Comparison of ENCODE assay signal across 9 mouse cellular contexts in the genomic region with DNA sequence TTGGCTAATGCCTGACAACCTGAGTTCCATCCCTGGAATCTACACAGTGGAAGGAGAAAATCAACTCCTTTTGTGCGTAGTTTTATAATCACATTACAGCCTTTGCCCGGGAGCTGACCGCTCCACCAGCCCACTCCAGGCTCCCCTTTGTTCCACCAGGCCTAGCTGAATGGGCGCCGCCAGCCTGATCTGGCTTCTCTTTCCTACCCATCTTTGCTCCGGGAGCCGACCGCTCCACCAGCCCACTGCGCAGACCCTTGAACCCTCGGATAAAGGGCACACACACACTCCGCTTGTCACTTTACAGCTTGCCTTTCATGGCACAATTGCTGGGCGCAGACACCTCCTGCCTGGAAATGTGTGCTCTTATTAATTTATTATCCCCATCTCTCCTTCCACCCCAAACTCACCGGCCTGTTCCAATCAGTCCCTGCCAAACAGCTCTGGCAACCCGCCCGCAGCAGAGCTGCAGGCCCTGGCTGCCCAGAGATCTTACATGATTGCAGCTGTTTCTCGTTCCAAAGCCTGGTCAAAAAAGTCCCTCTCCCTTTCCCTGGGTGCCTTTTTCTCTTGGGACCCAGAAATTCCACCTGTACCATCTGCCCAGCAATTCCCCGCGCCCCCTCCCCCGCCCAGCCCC. TPM values are rescaled to one million over a fixed set of nuclear protein-coding genes. Genes with fewer than 3 reads are reported as not detected.
A peak's percentile ranks its signal among the peaks of the same experiment; 100 is the strongest.
DNase-seq lines count a peak whose midpoint lies in the region; ATAC-seq lines count a peak whose summit lies in the region.
"Had no signal": no experiment of that assay in that cellular context is flagged by ENCODE, and none has a peak within 500 bp of the region (broad histone marks: within the 10 kb centered on the region; RNA-seq: fewer than 3 reads in every experiment).

No protein-coding gene starts in this region.

- H3K9me3 ChIP-seq in midbrain, embryonic 14.5 days (ENCODE audit: control insufficient read depth, low read length): 0 out of 2 replicates have a peak, but pooled peaks cover 4% of the 10 kb centered on the region

- H3K9ac ChIP-seq in midbrain, embryonic 14.5 days (replicated peaks; ENCODE audit: low read length): 0 out of 2 replicates have a peak overlapping the region, but pooled peaks have one; percentile 23

- H3K4me2 ChIP-seq in midbrain, embryonic 14.5 days (ENCODE audit: low read length): no peak overlapping the region

- peak; percentile 50; the same call in 1 of the 2 replicates for ATAC-seq in midbrain, embryonic 14.5 days (ENCODE audit: low FRiP score, low TSS enrichment)

- 30% methylated on average over 19 of the region's 19 CpGs for WGBS in midbrain, embryonic 14.5 days

- H3K27ac ChIP-seq in midbrain, embryonic 14.5 days (replicated peaks; ENCODE audit: low read depth, low read length): peak overlapping the region; percentile 67

- DNase-seq in lung, postnatal 10 days: peak; percentile 21
- no peak for DNase-seq in lung, adult 18-20 months
- peak; percentile 69 for DNase-seq in adrenal gland, postnatal 25 days
- DNase-seq in gastrocnemius, postnatal 4 days (ENCODE audit: low spot score in 2 of 2): peak; percentile 27 to 63
- peak; percentile 65 for DNase-seq in midbrain, embryonic 14.5 days
- no peak for DNase-seq in spleen, postnatal 4 days (ENCODE audit: low spot score in 2 of 2)
- no peak for DNase-seq in kidney, adult 9 months
- no peak for DNase-seq in kidney, postnatal 25 days

- no peaks in the 10 kb centered on the region for H3K27me3 ChIP-seq in midbrain, embryonic 14.5 days (ENCODE audit: control insufficient read depth, insufficient read depth, low read length)

- H3K4me3 ChIP-seq in midbrain, embryonic 14.5 days (replicated peaks; ENCODE audit: low read depth, low read length): no peak overlapping the region

- H3K4me1 ChIP-seq in midbrain, embryonic 14.5 days (ENCODE audit: control insufficient read depth, insufficient read depth, low read length): peaks cover 16% of the 10 kb centered on the region

- H3K36me3 ChIP-seq in midbrain, embryonic 14.5 days (ENCODE audit: control insufficient read depth, insufficient read depth, low read length): no peaks in the 10 kb centered on the region

RNA-seq across cellular contexts. Expression of a gene that starts 33.9 kb away (rescaled TPM):
- total RNA-seq in adrenal gland, postnatal 25 days (2021): not detected in 2 replicates
- not detected for total RNA-seq in gastrocnemius, postnatal 4 days (2021)
- polyA plus RNA-seq in midbrain, embryonic 14.5 days (2014; fragmentation: Nextera tagmentation; extraction: Ambion mirVana): 0.33 and 0.55 TPM in 2 replicates
- polyA plus RNA-seq: limb, embryonic 11.5 days had no signal

Comparison
In these comparisons a context has a peak if more than half of its experiments do, and no peak if none do; other contexts are left out.
1. DNase-seq: peak in lung, postnatal 10 days (single experiment), adrenal gland, postnatal 25 days (single experiment), gastrocnemius, postnatal 4 days (2 of 2) and midbrain, embryonic 14.5 days (single experiment); none in lung, adult 18-20 months (0 of 2), spleen, postnatal 4 days (0 of 2), kidney, adult 9 months (single experiment) and kidney, postnatal 25 days (0 of 2).